Mouse (Mus musculus): Measurements from ENCODE around the gene Pid1. TPM values are rescaled to one million over a fixed set of nuclear protein-coding genes. Genes with fewer than 3 reads are reported as not detected.
"Not testable (repeated sequence)": the region's sequence is repeated elsewhere in the genome, so short reads cannot be mapped to it uniquely, and the experiment has no call there.

Pid1 gene
- total RNA-seq, 2 experiments from 2014 or later: 33.3 to 35.0 TPM

DNA sequence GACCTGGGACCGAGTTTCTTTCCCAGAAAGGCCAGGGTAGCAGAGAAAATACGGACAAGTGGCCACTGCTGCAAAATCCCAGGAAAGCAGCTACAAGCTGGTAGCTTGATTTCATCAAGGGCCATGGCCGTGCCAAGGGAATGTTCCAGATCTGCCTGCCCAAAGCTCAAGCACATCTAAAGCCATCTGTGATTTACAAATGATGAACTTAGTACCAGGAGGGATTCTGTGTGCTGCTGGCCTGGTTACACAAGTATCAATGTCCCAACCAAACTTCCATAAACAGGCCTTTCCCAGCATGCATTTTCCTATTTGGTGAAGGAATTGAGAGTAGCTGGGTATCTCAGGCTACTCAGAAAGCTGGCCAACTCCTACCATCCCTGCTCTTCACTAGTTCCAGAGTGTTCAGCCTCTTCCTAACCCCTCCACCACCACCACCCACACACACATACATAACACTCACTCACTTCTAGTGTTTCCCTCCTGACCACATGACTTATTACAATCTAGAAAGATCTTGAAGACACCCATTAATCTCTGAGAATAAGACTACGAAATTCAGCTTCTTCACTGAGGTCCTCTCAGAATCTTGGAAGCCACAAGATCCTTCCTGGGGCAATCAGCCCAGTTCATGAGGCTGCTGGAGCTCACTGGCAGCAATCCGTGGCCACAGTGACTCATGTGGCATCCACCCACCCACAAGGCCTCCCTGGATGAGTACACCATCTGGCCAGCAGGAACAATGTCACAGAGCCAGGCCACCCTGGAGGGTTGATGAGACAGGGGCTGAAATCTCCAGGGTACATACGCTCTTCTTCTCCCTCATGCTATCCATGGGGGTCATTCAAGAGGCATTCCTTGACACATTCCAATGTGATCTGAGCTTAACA is 4.1 kb downstream of the Pid1 start:
- no peak for DNase-seq (ENCODE audit: low spot score in 2 of 2)

GRCm38 (mm10) chr1:84357216-84357615 is 6.8 kb downstream of the Pid1 start:
- no peak for DNase-seq (ENCODE audit: low spot score in 2 of 2)

- DNase-seq (ENCODE audit: low spot score in 2 of 2): no peak
These were observed 13.7 kb downstream of the Pid1 start for GRCm38 (mm10) chr1:84350262-84350661.

GRCm38 (mm10) chr1:84347796-84348476 is 16.0 kb downstream of the Pid1 start:
- DNase-seq (ENCODE audit: low spot score in 2 of 2): no peak

DNA sequence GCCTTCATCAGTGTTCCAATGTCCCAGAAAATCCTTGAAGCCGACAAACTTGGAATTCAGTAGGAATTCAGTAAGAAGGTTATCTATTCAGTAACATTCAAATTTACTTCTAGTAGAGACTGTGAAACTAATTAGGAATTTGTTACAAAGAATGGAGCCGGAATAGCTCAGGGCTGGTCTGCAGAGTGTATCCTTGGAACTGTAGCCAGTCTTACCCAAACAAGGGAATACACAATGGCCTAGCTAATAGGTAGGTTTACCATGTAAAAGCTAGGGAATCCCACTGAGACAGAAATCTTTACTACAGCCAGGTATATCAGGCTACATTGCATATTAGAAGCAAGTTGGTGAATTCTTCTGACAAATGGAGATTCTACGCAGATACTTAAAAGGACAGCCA is 31.2 kb downstream of the Pid1 start:
- DNase-seq (ENCODE audit: low spot score in 2 of 2): not testable (repeated sequence)

GRCm38 (mm10) chr1:84331861-84332260 is 32.1 kb downstream of the Pid1 start:
- not testable (repeated sequence) for DNase-seq (ENCODE audit: low spot score in 2 of 2)

GRCm38 (mm10) chr1:84325309-84325708 is 38.7 kb downstream of the Pid1 start:
- DNase-seq (ENCODE audit: low spot score in 2 of 2): no peak

- DNase-seq (ENCODE audit: low spot score in 2 of 2): peak in 1 of 2 experiments; percentile 49
These were observed 42.7 kb downstream of the Pid1 start for GRCm38 (mm10) chr1:84321327-84321726.

DNA sequence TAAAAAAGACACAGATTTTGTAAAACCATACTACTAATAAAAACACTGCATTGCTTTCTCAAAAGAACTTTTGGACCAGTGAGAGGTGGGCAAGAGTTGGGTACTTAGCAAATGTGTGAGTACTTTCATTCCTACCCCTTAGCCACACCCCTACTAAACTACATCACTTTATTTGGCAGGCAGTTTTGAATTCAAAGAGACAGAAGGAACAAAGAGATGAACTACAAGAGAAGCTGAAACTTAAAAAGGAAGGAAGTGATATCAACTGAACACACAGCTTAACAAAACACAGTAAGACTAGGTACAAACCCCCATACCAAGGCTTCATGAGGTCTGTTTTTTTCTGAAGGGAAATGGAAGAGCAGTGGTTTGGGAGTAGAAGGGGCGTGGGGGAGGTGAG is 45.4 kb downstream of the Pid1 start:
- DNase-seq (ENCODE audit: low spot score in 2 of 2): no peak

DNA sequence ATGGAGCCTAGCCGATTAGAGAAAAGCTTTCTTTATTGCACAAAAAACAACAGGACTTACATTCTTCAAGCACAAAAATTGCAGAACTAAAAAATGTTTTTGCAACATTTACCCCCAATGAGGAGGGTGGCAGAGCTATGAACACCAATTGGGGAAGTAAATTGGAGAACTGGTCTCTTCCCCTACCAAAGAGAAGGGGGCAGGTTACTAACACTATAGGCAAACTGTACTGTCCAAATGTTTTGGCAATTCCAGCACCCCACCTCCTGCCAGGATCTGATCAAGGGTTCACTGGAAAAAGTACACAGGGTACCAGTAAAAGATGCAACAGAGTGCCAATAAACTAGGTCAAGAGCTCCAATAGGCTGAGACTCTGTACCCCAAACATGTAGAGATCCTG is 46.2 kb downstream of the Pid1 start:
- no peak for DNase-seq (ENCODE audit: low spot score in 2 of 2)

GRCm38 (mm10) chr1:84309966-84310460 is 54.0 kb downstream of the Pid1 start:
- DNase-seq (ENCODE audit: low spot score in 2 of 2): peak in 1 of 2 experiments; percentile 39

DNA sequence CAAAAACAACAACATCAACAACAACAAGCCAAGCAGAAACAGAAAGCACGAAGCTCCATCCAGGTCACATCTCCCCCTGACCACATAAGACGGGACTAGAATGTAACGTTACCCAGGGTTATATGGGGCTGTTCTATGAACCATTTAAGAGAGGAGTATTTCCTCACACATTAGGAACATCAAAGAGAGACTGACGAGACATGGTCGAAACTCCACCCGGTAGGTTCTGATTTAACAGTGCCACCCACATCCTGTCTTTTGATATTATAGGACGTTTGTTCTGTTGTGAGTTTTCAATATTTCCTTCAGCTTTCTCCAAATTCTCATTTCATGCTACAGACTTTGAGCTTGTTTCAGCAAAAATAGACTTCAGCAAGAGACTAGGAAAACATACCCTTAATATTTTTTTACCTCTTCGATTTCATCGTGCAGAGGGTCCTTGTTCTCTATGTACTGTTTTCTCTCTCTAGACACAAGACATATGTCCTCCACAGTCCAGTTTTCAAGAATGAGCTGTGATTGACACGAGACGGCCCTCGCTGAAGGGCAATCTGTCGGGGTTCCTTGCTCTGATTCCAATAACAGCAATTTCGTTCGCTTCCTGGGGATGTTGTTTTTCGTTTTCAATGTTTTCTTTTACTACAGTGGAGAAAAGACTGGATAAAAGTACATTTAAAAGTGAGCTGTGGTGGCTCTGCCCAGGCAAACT is 58.1 kb downstream of the Pid1 start:
- no peak for DNase-seq (ENCODE audit: low spot score in 2 of 2)

DNA sequence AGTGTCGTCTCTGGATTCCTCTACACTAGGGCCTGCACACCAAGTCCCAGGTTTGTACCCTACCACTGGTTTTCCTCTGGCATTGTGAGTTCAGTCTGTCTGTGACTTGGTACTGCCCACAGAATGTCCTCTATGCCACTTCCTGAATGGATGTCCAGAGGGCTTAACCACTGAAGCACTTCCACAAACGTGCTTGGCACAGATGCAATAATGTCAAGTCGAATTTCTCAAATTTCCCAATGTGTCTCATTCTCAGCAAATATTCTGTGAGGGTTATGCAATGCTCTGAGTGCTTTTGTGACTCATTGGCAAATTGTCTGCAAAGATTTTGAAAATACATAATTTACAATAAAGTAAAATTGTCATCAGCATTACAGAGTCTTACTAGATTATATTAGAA is 61.2 kb downstream of the Pid1 start:
- no peak for DNase-seq (ENCODE audit: low spot score in 2 of 2)

- DNase-seq (ENCODE audit: low spot score in 2 of 2): no peak
These were observed 64.3 kb downstream of the Pid1 start for GRCm38 (mm10) chr1:84299719-84300118.

DNA sequence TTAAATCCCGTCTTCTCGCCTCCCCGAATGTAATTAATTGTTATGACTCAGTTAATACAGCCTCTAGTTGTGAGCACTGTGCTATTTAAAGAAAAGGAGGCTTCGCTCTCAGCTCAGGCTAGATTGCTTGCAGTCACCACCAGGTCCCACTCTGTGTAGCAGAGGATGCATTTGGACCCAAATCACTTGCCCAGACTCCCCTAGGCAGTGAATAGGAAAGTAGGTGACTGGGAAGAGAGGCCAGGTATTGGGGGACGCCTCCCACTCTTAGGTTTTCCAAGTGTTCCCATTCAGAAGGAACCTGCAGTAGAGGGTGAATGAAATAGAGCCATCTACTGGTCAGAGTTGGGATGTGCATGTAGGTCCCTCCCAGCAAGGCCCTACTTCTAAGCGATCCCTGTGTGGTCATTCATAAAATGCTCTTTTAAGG is 77.3 kb downstream of the Pid1 start:
- peak; percentile 57 to 88 for DNase-seq (ENCODE audit: low spot score in 2 of 2)

GRCm38 (mm10) chr1:84285620-84286019 is 78.4 kb downstream of the Pid1 start:
- DNase-seq (ENCODE audit: low spot score in 2 of 2): no peak

- DNase-seq (ENCODE audit: low spot score in 2 of 2): peak; percentile 30 to 64
These were observed 79.5 kb downstream of the Pid1 start for GRCm38 (mm10) chr1:84284293-84285068.

GRCm38 (mm10) chr1:84283119-84283518 is 80.9 kb downstream of the Pid1 start:
- peak in 1 of 2 experiments; percentile 39 for DNase-seq (ENCODE audit: low spot score in 2 of 2)

- no peak for DNase-seq (ENCODE audit: low spot score in 2 of 2)
These were observed 83.8 kb downstream of the Pid1 start for GRCm38 (mm10) chr1:84280171-84280570.

DNA sequence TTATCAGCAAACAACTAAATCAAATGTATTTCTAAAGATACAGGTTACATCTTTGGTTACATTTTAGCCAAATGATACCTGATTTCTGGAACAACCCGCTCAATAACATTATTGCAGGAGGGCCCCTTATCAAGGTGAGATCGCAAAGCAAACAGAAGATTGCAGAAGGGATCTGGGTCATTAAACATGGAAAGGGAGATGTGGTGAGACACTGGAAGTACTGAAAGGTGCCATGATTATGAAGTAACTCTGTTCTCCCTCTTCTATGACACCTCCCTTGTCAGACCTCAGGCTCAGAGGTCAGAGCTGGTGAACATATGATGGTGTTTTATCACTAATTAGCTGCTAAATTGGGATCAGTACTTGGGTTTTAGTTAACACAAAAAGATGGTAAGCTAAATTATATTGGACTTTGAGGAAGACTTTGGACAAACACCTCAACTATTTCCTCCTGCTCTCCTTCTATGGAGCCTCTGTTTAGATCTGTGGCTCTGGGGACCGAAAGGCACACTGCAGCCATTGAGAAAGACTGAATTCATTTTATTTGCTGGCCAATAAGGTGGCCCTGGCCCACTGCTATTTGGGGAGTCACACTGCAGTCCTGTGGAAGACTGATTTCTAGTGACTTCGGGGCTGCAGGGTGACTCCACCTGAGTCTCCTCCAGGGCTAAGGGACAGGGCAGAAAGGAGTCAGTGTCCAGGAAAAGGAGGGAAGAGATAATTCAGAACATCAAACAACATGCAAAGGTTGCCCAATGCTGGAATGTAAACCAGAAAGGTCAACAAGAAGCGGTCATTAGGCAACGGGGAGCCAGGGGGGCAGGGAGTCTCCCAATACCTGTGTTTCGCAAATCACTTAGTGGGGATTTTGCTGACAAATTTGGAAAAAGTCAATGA is 85.4 kb downstream of the Pid1 start:
- DNase-seq (ENCODE audit: low spot score in 2 of 2): no peak
